Mouse (Mus musculus): ENCODE data around the gene Bmp2k. TPM values are rescaled to one million over a fixed set of nuclear protein-coding genes. Genes with fewer than 3 reads are reported as not detected.
"Not testable (repeated sequence)": the region's sequence is repeated elsewhere in the genome, so short reads cannot be mapped to it uniquely, and the experiment has no call there.

Bmp2k gene
- polyA plus RNA-seq, 1 experiment = 5.9 TPM

GRCm38 (mm10) chr5:97004178-97005030 lies 6.9 kb downstream of the Bmp2k start:
- Histone ChIP-seq H3K79me2 (ENCODE audit: control insufficient read depth, insufficient read depth) (peaks cover 96% of the 10 kb centered on the region), H3K4me3 (ENCODE audit: insufficient read depth, poor library complexity, severe bottlenecking) (no peak overlapping the region), H3K27me3 (ENCODE audit: control insufficient read depth, insufficient read depth, insufficient read length) (no peaks in the 10 kb centered on the region)

GRCm38 (mm10) chr5:97005891-97006290 lies 8.4 kb downstream of the Bmp2k start:
- Histone ChIP-seq H3ac (ENCODE audit: control insufficient read depth, insufficient read length, low read depth) (no peak overlapping the region), H3K79me3 (ENCODE audit: low read depth) (peaks cover 51% of the 10 kb centered on the region), H3K27me3 (ENCODE audit: control insufficient read depth, insufficient read depth, insufficient read length) (no peaks in the 10 kb centered on the region), H3K79me2 (ENCODE audit: control insufficient read depth, insufficient read depth) (peaks cover 95% of the 10 kb centered on the region), H3K4me3 (ENCODE audit: insufficient read depth, poor library complexity, severe bottlenecking) (no peak overlapping the region), H3K36me3 (ENCODE audit: control insufficient read depth, insufficient read depth) (no peaks in the 10 kb centered on the region)
- TF ChIP-seq USF1 (IDR thresholded peaks at IDR 0.05; ENCODE audit: low read depth) (no peak), FOSL1 (IDR thresholded peaks at IDR 0.05; ENCODE audit: insufficient read depth, low read length, poor library complexity, severe bottlenecking) (no peak), MYOD1 (IDR thresholded peaks at IDR 0.05; ENCODE audit: control insufficient read depth, insufficient read length, low read depth) (no peak), MAX (IDR thresholded peaks at IDR 0.05) (no peak), CTCF (IDR thresholded peaks at IDR 0.05; ENCODE audit: control insufficient read depth, insufficient read depth, insufficient read length) (no peak), CEBPB (IDR thresholded peaks at IDR 0.05; ENCODE audit: low read depth) (no peak), MYOG (IDR thresholded peaks at IDR 0.05; ENCODE audit: control insufficient read depth, extremely low read depth, insufficient read length) (no peak)

More at GRCm38 (mm10) chr5:97004178-97005030, 6.9 kb downstream of the Bmp2k start:
- Histone ChIP-seq H3ac (ENCODE audit: control insufficient read depth, insufficient read length, low read depth) (no peak overlapping the region), H3K36me3 (ENCODE audit: control insufficient read depth, insufficient read depth) (no peaks in the 10 kb centered on the region), H3K79me3 (ENCODE audit: low read depth) (peaks cover 52% of the 10 kb centered on the region)
- TF ChIP-seq MYOG (IDR thresholded peaks at IDR 0.05; ENCODE audit: control insufficient read depth, extremely low read depth, insufficient read length) = no peak
- TF ChIP-seq FOSL1 (IDR thresholded peaks at IDR 0.05; ENCODE audit: insufficient read depth, low read length, poor library complexity, severe bottlenecking) = no peak
- no peak for TF ChIP-seq CTCF (IDR thresholded peaks at IDR 0.05; ENCODE audit: control insufficient read depth, insufficient read depth, insufficient read length)
- no peak for TF ChIP-seq MYOD1 (IDR thresholded peaks at IDR 0.05; ENCODE audit: control insufficient read depth, insufficient read length, low read depth)
- no peak for TF ChIP-seq USF1 (IDR thresholded peaks at IDR 0.05; ENCODE audit: low read depth)
- TF ChIP-seq CEBPB (IDR thresholded peaks at IDR 0.05; ENCODE audit: low read depth) = no peak
- no peak for TF ChIP-seq MAX (IDR thresholded peaks at IDR 0.05)

- Histone ChIP-seq H3K79me3 (ENCODE audit: low read depth) (peaks cover 49% of the 10 kb centered on the region), H3K27me3 (ENCODE audit: control insufficient read depth, insufficient read depth, insufficient read length) (no peaks in the 10 kb centered on the region), H3ac (ENCODE audit: control insufficient read depth, insufficient read length, low read depth) (no peak overlapping the region), H3K79me2 (ENCODE audit: control insufficient read depth, insufficient read depth) (peaks cover 92% of the 10 kb centered on the region), H3K4me3 (ENCODE audit: insufficient read depth, poor library complexity, severe bottlenecking) (no peak overlapping the region), H3K36me3 (ENCODE audit: control insufficient read depth, insufficient read depth) (no peaks in the 10 kb centered on the region)
- TF ChIP-seq MYOD1 (IDR thresholded peaks at IDR 0.05; ENCODE audit: control insufficient read depth, insufficient read length, low read depth) (no peak), CEBPB (IDR thresholded peaks at IDR 0.05; ENCODE audit: low read depth) (no peak), MYOG (IDR thresholded peaks at IDR 0.05; ENCODE audit: control insufficient read depth, extremely low read depth, insufficient read length) (no peak), FOSL1 (IDR thresholded peaks at IDR 0.05; ENCODE audit: insufficient read depth, low read length, poor library complexity, severe bottlenecking) (no peak), USF1 (IDR thresholded peaks at IDR 0.05; ENCODE audit: low read depth) (no peak), MAX (IDR thresholded peaks at IDR 0.05) (no peak), CTCF (IDR thresholded peaks at IDR 0.05; ENCODE audit: control insufficient read depth, insufficient read depth, insufficient read length) (no peak)
Measured at GRCm38 (mm10) chr5:97006929-97007328, 9.4 kb downstream of the Bmp2k start.

- Histone ChIP-seq H3K4me3 (ENCODE audit: insufficient read depth, poor library complexity, severe bottlenecking) (no peak overlapping the region), H3K79me2 (ENCODE audit: control insufficient read depth, insufficient read depth) (peaks cover 91% of the 10 kb centered on the region), H3ac (ENCODE audit: control insufficient read depth, insufficient read length, low read depth) (no peak overlapping the region), H3K79me3 (ENCODE audit: low read depth) (peaks cover 46% of the 10 kb centered on the region), H3K27me3 (ENCODE audit: control insufficient read depth, insufficient read depth, insufficient read length) (no peaks in the 10 kb centered on the region), H3K36me3 (ENCODE audit: control insufficient read depth, insufficient read depth) (no peaks in the 10 kb centered on the region)
- TF ChIP-seq CTCF (IDR thresholded peaks at IDR 0.05; ENCODE audit: control insufficient read depth, insufficient read depth, insufficient read length) (no peak), MYOG (IDR thresholded peaks at IDR 0.05; ENCODE audit: control insufficient read depth, extremely low read depth, insufficient read length) (no peak), MYOD1 (IDR thresholded peaks at IDR 0.05; ENCODE audit: control insufficient read depth, insufficient read length, low read depth) (no peak), FOSL1 (IDR thresholded peaks at IDR 0.05; ENCODE audit: insufficient read depth, low read length, poor library complexity, severe bottlenecking) (no peak), MAX (IDR thresholded peaks at IDR 0.05) (no peak), USF1 (IDR thresholded peaks at IDR 0.05; ENCODE audit: low read depth) (no peak), CEBPB (IDR thresholded peaks at IDR 0.05; ENCODE audit: low read depth) (no peak)
Measured at GRCm38 (mm10) chr5:97007496-97007895, 10.0 kb downstream of the Bmp2k start.

- not testable (repeated sequence) for H3K36me3 ChIP-seq (ENCODE audit: control insufficient read depth, insufficient read depth); H3K4me3 ChIP-seq (ENCODE audit: insufficient read depth, poor library complexity, severe bottlenecking); H3K27me3 ChIP-seq (ENCODE audit: control insufficient read depth, insufficient read depth, insufficient read length); H3ac ChIP-seq (ENCODE audit: control insufficient read depth, insufficient read length, low read depth)
- Histone ChIP-seq H3K79me2 (ENCODE audit: control insufficient read depth, insufficient read depth) (peaks cover 89% of the 10 kb centered on the region), H3K79me3 (ENCODE audit: low read depth) (peaks cover 36% of the 10 kb centered on the region)
Measured at GRCm38 (mm10) chr5:97009140-97009539, 11.7 kb downstream of the Bmp2k start.

Measured in C2C12 (cell line).